Mouse (Mus musculus): ENCODE measurements around the gene Aqp9. TPM values are rescaled to one million over a fixed set of nuclear protein-coding genes. Genes with fewer than 3 reads are reported as not detected.

Aqp9 gene
- polyA plus RNA-seq, 1 experiment: not detected

DNA sequence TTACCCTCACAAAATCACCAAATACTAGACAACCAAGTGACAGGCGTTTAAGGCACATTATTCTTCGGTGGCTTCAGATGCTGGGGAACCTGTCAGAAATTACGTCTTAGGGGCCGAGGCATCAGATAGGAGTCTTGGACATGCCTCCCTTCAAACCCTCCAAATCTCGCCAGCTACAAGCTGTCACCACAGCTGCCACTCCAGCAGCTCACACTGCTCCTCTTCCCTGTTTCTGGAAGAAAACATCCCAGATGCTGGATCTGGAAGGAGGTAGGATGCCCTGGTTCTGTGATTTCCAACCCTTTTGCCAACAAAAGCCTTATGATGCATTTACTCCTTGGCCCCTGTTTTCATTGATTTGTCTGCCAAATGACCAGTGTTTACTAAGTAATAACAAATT lies 101.3 kb downstream of the Aqp9 start:
- H3K27ac ChIP-seq (ENCODE audit: insufficient read depth, low read depth, low read length): no peak overlapping the region
- TF ChIP-seq POLR2A (IDR thresholded peaks at IDR 0.05; ENCODE audit: insufficient read depth, low read depth, low read length) (no peak), CTCF (IDR thresholded peaks at IDR 0.05; ENCODE audit: insufficient read depth, low read depth, low read length) (no peak)
- H3K4me1 ChIP-seq (ENCODE audit: control insufficient read depth, insufficient read depth, low read length): peaks cover 19% of the 10 kb centered on the region
- no peak overlapping the region for H3K4me3 ChIP-seq (ENCODE audit: insufficient read depth, low read depth, low read length)
- WGBS: 79% methylated on average over 5 of the region's 5 CpGs

DNA sequence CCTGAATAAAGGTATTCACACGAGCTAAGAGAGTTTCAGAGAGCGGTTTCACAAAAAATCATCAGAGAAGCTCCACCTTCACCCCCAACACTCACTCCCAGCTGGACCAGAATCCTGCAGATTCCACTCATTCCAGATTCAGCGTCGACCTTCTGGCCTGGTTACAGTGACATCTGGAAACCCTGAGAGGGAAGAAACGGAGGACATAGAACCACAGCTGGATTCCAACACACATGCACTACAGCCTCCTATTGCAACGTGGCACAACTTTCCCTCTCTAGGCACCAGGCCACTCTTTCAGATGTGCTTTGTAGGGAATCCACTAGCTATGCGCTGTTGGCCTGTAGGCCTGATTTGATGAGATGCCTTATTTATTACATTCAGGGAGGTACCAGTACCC lies 102.0 kb downstream of the Aqp9 start:
- TF ChIP-seq POLR2A (IDR thresholded peaks at IDR 0.05; ENCODE audit: insufficient read depth, low read depth, low read length) (no peak), CTCF (IDR thresholded peaks at IDR 0.05; ENCODE audit: insufficient read depth, low read depth, low read length) (no peak)
- 89% methylated on average over 7 of the region's 7 CpGs for WGBS
- Histone ChIP-seq H3K27ac (ENCODE audit: insufficient read depth, low read depth, low read length) (no peak overlapping the region), H3K4me3 (ENCODE audit: insufficient read depth, low read depth, low read length) (no peak overlapping the region), H3K4me1 (ENCODE audit: control insufficient read depth, insufficient read depth, low read length) (peaks cover 16% of the 10 kb centered on the region)

DNA sequence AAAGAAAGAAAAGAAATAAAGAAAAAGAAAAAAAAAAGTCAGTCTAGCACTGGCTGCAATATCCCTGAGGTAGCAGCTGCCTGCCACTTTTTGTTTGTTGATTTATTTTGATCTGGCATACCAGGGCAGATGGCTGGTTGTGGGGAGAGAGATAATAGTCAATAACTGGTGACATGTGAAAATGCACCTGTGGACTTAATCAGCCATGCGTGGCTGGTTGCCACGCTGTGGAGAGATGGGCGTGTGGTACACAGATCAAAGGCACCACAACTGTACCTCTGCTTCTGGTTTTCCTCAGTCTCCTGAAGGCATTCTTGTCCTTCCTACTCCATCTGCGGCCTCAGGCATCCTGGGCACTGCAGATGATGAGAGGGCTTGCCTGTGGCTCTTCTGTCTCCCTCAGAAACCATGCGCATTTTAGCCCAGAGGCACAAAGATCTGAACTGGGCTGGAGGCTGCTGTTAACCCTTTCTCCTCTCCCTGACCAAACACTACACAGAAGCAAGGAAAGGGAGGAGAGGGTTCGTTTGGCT lies 103.1 kb downstream of the Aqp9 start:
- no peak overlapping the region for H3K27ac ChIP-seq (ENCODE audit: insufficient read depth, low read depth, low read length)
- WGBS: 89% methylated on average over 6 of the region's 6 CpGs
- TF ChIP-seq POLR2A (IDR thresholded peaks at IDR 0.05; ENCODE audit: insufficient read depth, low read depth, low read length): no peak
- no peak for TF ChIP-seq CTCF (IDR thresholded peaks at IDR 0.05; ENCODE audit: insufficient read depth, low read depth, low read length)
- H3K4me3 ChIP-seq (ENCODE audit: insufficient read depth, low read depth, low read length): no peak overlapping the region
- peaks cover 12% of the 10 kb centered on the region for H3K4me1 ChIP-seq (ENCODE audit: control insufficient read depth, insufficient read depth, low read length)

DNA sequence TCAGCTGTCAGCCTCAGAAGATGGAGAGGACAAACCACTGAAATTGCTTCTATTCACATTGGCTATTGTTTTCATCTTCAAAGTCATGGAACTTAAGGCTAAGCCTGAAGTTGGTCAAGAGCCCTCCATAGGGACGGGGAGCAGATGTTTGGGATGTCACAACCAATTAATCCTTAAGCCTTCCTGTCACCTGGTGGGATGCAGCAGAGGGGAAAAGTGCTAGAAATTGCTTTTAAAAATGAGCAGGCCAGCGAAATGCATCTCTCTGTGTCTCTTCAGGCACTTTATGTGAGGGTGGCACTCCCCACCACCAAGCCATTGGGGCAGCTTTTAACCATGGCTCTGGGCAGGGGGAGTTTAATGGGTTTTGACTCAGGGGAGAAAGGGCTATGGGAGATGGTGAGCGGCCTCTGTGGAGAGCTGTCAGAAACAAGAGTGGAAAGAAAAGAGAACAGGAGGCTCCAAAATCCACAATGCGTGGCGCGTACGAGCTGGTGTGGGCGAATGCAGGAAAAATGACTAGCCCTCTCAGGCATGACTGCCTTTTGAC lies 104.1 kb downstream of the Aqp9 start:
- no peak overlapping the region for H3K4me3 ChIP-seq (ENCODE audit: insufficient read depth, low read depth, low read length)
- 93% methylated on average over 8 of the region's 8 CpGs for WGBS
- TF ChIP-seq CTCF (IDR thresholded peaks at IDR 0.05; ENCODE audit: insufficient read depth, low read depth, low read length): no peak
- TF ChIP-seq POLR2A (IDR thresholded peaks at IDR 0.05; ENCODE audit: insufficient read depth, low read depth, low read length): no peak
- H3K27ac ChIP-seq (ENCODE audit: insufficient read depth, low read depth, low read length): 0 out of 2 replicates have a peak overlapping the region, but pooled peaks have one; percentile 28
- H3K4me1 ChIP-seq (ENCODE audit: control insufficient read depth, insufficient read depth, low read length): peaks cover 12% of the 10 kb centered on the region

DNA sequence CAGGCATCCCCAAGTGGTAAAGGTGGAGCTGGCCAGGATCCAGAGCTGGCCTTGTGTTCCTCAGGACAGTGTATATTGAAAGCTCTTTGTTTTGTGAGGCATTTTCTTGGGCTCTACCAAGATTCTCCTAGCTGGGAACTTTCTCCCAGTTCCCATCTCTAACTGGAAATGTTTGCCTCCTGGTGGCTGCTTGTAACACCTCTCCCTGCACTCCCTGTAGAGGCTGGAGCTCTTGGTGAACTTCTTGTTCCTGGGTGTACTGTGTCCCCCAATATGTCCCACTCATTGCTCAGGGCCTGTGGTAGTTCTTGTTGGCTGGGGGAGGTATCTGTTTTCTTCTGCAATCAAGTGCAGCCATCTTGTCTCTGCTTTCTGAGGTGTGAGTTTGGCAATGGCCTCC lies 104.9 kb downstream of the Aqp9 start:
- Histone ChIP-seq H3K4me3 (ENCODE audit: insufficient read depth, low read depth, low read length) (no peak overlapping the region), H3K4me1 (ENCODE audit: control insufficient read depth, insufficient read depth, low read length) (peaks cover 7% of the 10 kb centered on the region), H3K27ac (ENCODE audit: insufficient read depth, low read depth, low read length) (no peak overlapping the region)
- TF ChIP-seq POLR2A (IDR thresholded peaks at IDR 0.05; ENCODE audit: insufficient read depth, low read depth, low read length): no peak
- no peak for TF ChIP-seq CTCF (IDR thresholded peaks at IDR 0.05; ENCODE audit: insufficient read depth, low read depth, low read length)

DNA sequence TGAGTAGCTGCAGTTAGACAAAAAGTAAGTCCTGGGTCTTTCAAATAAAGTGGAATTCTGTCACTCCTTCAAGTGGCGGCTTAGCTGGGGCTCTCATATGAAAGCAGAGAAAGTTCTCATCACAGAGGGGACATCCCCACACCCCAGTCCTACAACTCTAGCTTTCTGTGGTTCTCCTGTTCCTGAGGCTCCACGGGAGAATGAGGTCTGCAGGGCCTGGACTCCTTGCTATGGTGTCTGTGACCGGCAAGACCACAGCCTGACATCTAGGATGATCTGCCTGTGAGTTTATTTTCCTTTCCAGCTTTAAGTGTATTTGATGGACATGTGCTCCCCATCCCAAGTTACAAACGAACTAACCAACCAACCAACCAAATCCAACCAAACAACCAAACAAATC lies 105.5 kb downstream of the Aqp9 start:
- TF ChIP-seq CTCF (IDR thresholded peaks at IDR 0.05; ENCODE audit: insufficient read depth, low read depth, low read length): no peak
- TF ChIP-seq POLR2A (IDR thresholded peaks at IDR 0.05; ENCODE audit: insufficient read depth, low read depth, low read length): no peak
- no peak overlapping the region for H3K4me3 ChIP-seq (ENCODE audit: insufficient read depth, low read depth, low read length)
- no peak overlapping the region for H3K27ac ChIP-seq (ENCODE audit: insufficient read depth, low read depth, low read length)

DNA sequence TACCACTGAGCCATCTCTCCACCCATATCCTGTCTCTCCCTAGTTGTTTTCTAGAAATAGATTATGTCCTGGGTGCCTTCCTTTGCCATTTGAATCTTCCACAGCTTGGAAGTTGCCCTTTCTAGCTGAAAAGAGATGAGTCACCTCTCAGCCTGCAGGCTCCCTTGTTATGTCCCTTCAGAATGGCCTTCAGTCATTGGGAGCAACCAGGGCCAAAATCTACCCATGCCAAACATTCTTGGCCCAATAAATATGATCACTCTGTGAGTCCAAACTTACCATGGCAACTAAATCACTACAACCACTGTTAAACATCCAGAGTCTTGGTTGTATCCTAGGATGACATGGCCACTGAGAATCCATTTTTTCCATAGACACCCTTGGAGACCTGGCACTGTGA lies 106.2 kb downstream of the Aqp9 start:
- Histone ChIP-seq H3K4me3 (ENCODE audit: insufficient read depth, low read depth, low read length) (no peak overlapping the region), H3K4me1 (ENCODE audit: control insufficient read depth, insufficient read depth, low read length) (peaks cover 7% of the 10 kb centered on the region), H3K27ac (ENCODE audit: insufficient read depth, low read depth, low read length) (0 out of 2 replicates have a peak overlapping the region, but pooled peaks have one; percentile 21)
- TF ChIP-seq CTCF (IDR thresholded peaks at IDR 0.05; ENCODE audit: insufficient read depth, low read depth, low read length) (no peak), POLR2A (IDR thresholded peaks at IDR 0.05; ENCODE audit: insufficient read depth, low read depth, low read length) (no peak)

More for the DNA sequence above, 105.5 kb downstream of the Aqp9 start:
- 88% methylated on average over 4 of the region's 4 CpGs for WGBS
- peaks cover 7% of the 10 kb centered on the region for H3K4me1 ChIP-seq (ENCODE audit: control insufficient read depth, insufficient read depth, low read length)

Other genes starting within 250 kb of the Aqp9 start
- not detected in 2 replicates for gene Lipc, start 216.5 kb downstream of the Aqp9 start, polyA plus RNA-seq (2012; ENCODE audit: insufficient read depth, insufficient read length, low replicate concordance, missing spikeins)
- gene Aldh1a2, start 47.1 kb upstream of the Aqp9 start, polyA plus RNA-seq (2012; ENCODE audit: insufficient read depth, insufficient read length, low replicate concordance, missing spikeins): not detected in 2 replicates

Data from olfactory bulb, adult 2 months (tissue).